Comparison of ENCODE assay signal across 16 mouse cellular contexts in the genomic region with DNA sequence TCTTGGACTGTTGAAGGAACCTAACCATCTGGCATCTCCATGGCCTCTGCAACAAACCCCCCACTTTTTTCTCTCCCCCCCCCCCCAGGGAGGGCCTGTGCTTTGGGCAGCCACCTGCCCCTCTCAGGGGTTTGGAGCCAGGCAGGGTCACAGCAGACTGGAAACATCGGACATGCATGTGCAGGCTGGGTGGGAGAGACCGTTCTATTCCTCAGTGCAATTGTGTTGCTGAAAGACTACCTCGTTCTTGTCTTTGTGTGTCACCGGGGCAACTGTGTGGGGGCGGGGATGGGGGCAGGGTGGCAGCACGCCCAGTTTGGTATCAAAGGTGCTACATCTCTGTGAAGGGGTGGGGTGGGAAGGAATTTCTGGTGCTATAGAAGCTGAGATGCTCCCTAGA. TPM values are rescaled to one million over a fixed set of nuclear protein-coding genes. Genes with fewer than 3 reads are reported as not detected.
DNase-seq lines count a peak whose midpoint lies in the region; ATAC-seq and TF ChIP-seq lines count a peak whose summit lies in the region.
"Had no signal": no experiment of that assay in that cellular context is flagged by ENCODE, and none has a peak within 500 bp of the region (broad histone marks: within the 10 kb centered on the region; RNA-seq: fewer than 3 reads in every experiment).

No protein-coding gene starts in this region.

- no peak for TF ChIP-seq POLR2A in brain, embryonic 14.5 days (IDR thresholded peaks at IDR 0.05; ENCODE audit: borderline replicate concordance, extremely low read depth, insufficient read depth, insufficient read length, poor library complexity, severe bottlenecking)

- H3K27me3 ChIP-seq in kidney, embryonic 14.5 days (ENCODE audit: control insufficient read depth, insufficient read depth, low read length), result no peaks in the 10 kb centered on the region
- H3K27me3 ChIP-seq in forebrain, postnatal 0 days (ENCODE audit: insufficient read depth, low read length), result no peaks in the 10 kb centered on the region
- H3K27me3 ChIP-seq in midbrain, embryonic 16.5 days (ENCODE audit: control insufficient read depth, insufficient read depth, low read depth, low read length), result no peaks in the 10 kb centered on the region
- H3K27me3 ChIP-seq: hindbrain, embryonic 15.5 days had no signal

- ATAC-seq in kidney, embryonic 14.5 days (ENCODE audit: low FRiP score, low TSS enrichment), result no peak
- 0 out of 2 replicates have a peak, but pooled peaks have one; percentile 29 for ATAC-seq in forebrain, postnatal 0 days
- ATAC-seq in midbrain, embryonic 16.5 days, result no peak
- no peak for ATAC-seq in inflammation-experienced regulatory T-cells, adult 6 months

- H3K4me2 ChIP-seq in kidney, embryonic 14.5 days (replicated peaks; ENCODE audit: low read depth, low read length), result no peak overlapping the region
- no peak overlapping the region for H3K4me2 ChIP-seq in forebrain, postnatal 0 days (ENCODE audit: low read depth)
- no peak overlapping the region for H3K4me2 ChIP-seq in midbrain, embryonic 16.5 days (ENCODE audit: low read length)
- H3K4me2 ChIP-seq: hindbrain, embryonic 15.5 days had no signal

- no peak for TF ChIP-seq CTCF in brain, embryonic 14.5 days (IDR thresholded peaks at IDR 0.05; ENCODE audit: borderline replicate concordance, extremely low read depth, insufficient read depth, insufficient read length)
- no peak for TF ChIP-seq CTCF in forebrain, postnatal 0 days (IDR thresholded peaks at IDR 0.05; ENCODE audit: low read depth)

- 0 out of 2 replicates have a peak overlapping the region, but pooled peaks have one; percentile 3 for H3K27ac ChIP-seq in kidney, embryonic 14.5 days (ENCODE audit: low read depth, low read length)
- H3K27ac ChIP-seq in forebrain, postnatal 0 days (ENCODE audit: low read depth, low read length), result no peak overlapping the region
- 0 out of 2 replicates have a peak overlapping the region, but pooled peaks have one; percentile 11 for H3K27ac ChIP-seq in midbrain, embryonic 16.5 days (ENCODE audit: low read length)
- H3K27ac ChIP-seq: hindbrain, embryonic 15.5 days; liver, embryonic 14.5 days had no signal

- H3K4me3 ChIP-seq in kidney, embryonic 14.5 days (ENCODE audit: low read length), result no peak overlapping the region
- no peak overlapping the region for H3K4me3 ChIP-seq in forebrain, postnatal 0 days (ENCODE audit: low read depth, low read length)
- H3K4me3 ChIP-seq in midbrain, embryonic 16.5 days (ENCODE audit: low read depth, low read length), result no peak overlapping the region
- H3K4me3 ChIP-seq: hindbrain, embryonic 15.5 days had no signal

- no peak for DNase-seq in kidney, adult 9 months
- DNase-seq in brain, embryonic 14.5 days (ENCODE audit: low read depth), result peak; percentile 88
- no peak for DNase-seq in forebrain, postnatal 0 days
- DNase-seq in layer of hippocampus, adult 9-11 months, result no peak
- DNase-seq in kidney, adult 11 months, result no peak
- DNase-seq: adrenal gland, adult 8-10 months; cerebellum, postnatal 36 days; gastrocnemius, postnatal 14 days had no signal

- H3K9ac ChIP-seq in kidney, embryonic 14.5 days (ENCODE audit: low read depth, low read length), result no peak overlapping the region
- H3K9ac ChIP-seq in forebrain, postnatal 0 days, result no peak overlapping the region
- H3K9ac ChIP-seq in midbrain, embryonic 16.5 days (ENCODE audit: low read depth, low read length), result no peak overlapping the region
- H3K9ac ChIP-seq: hindbrain, embryonic 15.5 days; liver, embryonic 14.5 days had no signal

- no peaks in the 10 kb centered on the region for H3K4me1 ChIP-seq in kidney, embryonic 14.5 days (ENCODE audit: control insufficient read depth, insufficient read depth, low read length)
- H3K4me1 ChIP-seq in forebrain, postnatal 0 days (ENCODE audit: insufficient read depth), result no peaks in the 10 kb centered on the region
- H3K4me1 ChIP-seq in midbrain, embryonic 16.5 days (ENCODE audit: control insufficient read depth, insufficient read depth, low read length), result peaks cover 3% of the 10 kb centered on the region; the same call in 1 of the 2 replicates

- peaks cover 42% of the 10 kb centered on the region for H3K36me3 ChIP-seq in kidney, embryonic 14.5 days (ENCODE audit: control insufficient read depth, insufficient read depth, low read length)
- H3K36me3 ChIP-seq in forebrain, postnatal 0 days (ENCODE audit: insufficient read depth), result no peaks in the 10 kb centered on the region
- no peaks in the 10 kb centered on the region for H3K36me3 ChIP-seq in midbrain, embryonic 16.5 days (ENCODE audit: control insufficient read depth, insufficient read depth, low read length)
- H3K36me3 ChIP-seq: hindbrain, embryonic 15.5 days had no signal

- WGBS in kidney, embryonic 14.5 days, result 10% methylated on average over 6 of the region's 6 CpGs
- 5% methylated on average over 6 of the region's 6 CpGs for WGBS in forebrain, postnatal 0 days
- 2% methylated on average over 6 of the region's 6 CpGs for WGBS in midbrain, embryonic 16.5 days

- no peaks in the 10 kb centered on the region for H3K9me3 ChIP-seq in kidney, embryonic 14.5 days (ENCODE audit: control insufficient read depth, low read length)
- no peaks in the 10 kb centered on the region for H3K9me3 ChIP-seq in forebrain, postnatal 0 days (ENCODE audit: low read length)
- H3K9me3 ChIP-seq in midbrain, embryonic 16.5 days (replicated peaks; ENCODE audit: control insufficient read depth, low read length, poor library complexity, severe bottlenecking), result no peaks in the 10 kb centered on the region
- H3K9me3 ChIP-seq: hindbrain, embryonic 15.5 days had no signal

RNA-seq across cellular contexts. Expression of gene Hils1, which starts 15.2 kb away (rescaled TPM):
- not detected in 2 replicates for polyA plus RNA-seq in kidney, embryonic 14.5 days (2014; fragmentation: Nextera tagmentation; extraction: Ambion mirVana)
- polyA plus RNA-seq in brain, embryonic 14.5 days (2012; rRNA removed), result 0.09 TPM in 1 of 2 replicates, not detected in the other
- total RNA-seq in forebrain, postnatal 0 days (2014; rRNA removed), result not detected in 2 replicates
- not detected in 2 replicates for polyA plus RNA-seq in forebrain, postnatal 0 days (2015; fragmentation: Nextera tagmentation; extraction: Ambion mirVana)
- not detected in 2 replicates for polyA plus RNA-seq in midbrain, embryonic 16.5 days (2015; fragmentation: Nextera tagmentation; extraction: Ambion mirVana)
- polyA plus RNA-seq in inflammation-experienced regulatory T-cells, adult 6 months (2017; shearing (Covaris generic)), result not detected
- total RNA-seq: adrenal gland, adult 8-10 months; gastrocnemius, postnatal 14 days; layer of hippocampus, adult 8-10 months; megakaryocyte-erythroid progenitor cell, adult 5-6 weeks had no signal
- polyA plus RNA-seq: hindbrain, embryonic 15.5 days; liver, embryonic 14.5 days; thymus, postnatal 0 days had no signal

RNA-seq across cellular contexts. Expression of gene Col1a1, which starts 16.1 kb away (rescaled TPM):
- 248 and 380 TPM in 2 replicates for polyA plus RNA-seq in kidney, embryonic 14.5 days (2014; fragmentation: Nextera tagmentation; extraction: Ambion mirVana)
- 44.1 and 192 TPM in 2 replicates for polyA plus RNA-seq in brain, embryonic 14.5 days (2012; rRNA removed)
- total RNA-seq in forebrain, postnatal 0 days (2014; rRNA removed), result 26.5 and 177 TPM in 2 replicates
- 33.2 and 43.3 TPM in 2 replicates for polyA plus RNA-seq in forebrain, postnatal 0 days (2015; fragmentation: Nextera tagmentation; extraction: Ambion mirVana)
- polyA plus RNA-seq in midbrain, embryonic 16.5 days (2015; fragmentation: Nextera tagmentation; extraction: Ambion mirVana), result 58.1 and 84.6 TPM in 2 replicates
- under 1 TPM; 0.13 to 0.62 (median 0.15) TPM for polyA plus RNA-seq in inflammation-experienced regulatory T-cells, adult 6 months (2017; shearing (Covaris generic))
- total RNA-seq: megakaryocyte-erythroid progenitor cell, adult 5-6 weeks had no signal

RNA-seq across cellular contexts. Expression of gene Sgca, which starts 24.0 kb away (rescaled TPM):
- 0.24 TPM in 1 of 2 replicates, not detected in the other for polyA plus RNA-seq in kidney, embryonic 14.5 days (2014; fragmentation: Nextera tagmentation; extraction: Ambion mirVana)
- 0.25 and 0.73 TPM in 2 replicates for polyA plus RNA-seq in brain, embryonic 14.5 days (2012; rRNA removed)
- total RNA-seq in forebrain, postnatal 0 days (2014; rRNA removed), result 0.15 TPM in 1 of 2 replicates, not detected in the other
- polyA plus RNA-seq in forebrain, postnatal 0 days (2015; fragmentation: Nextera tagmentation; extraction: Ambion mirVana), result 0.09 and 0.13 TPM in 2 replicates
- 0.20 TPM in 1 of 2 replicates, not detected in the other for polyA plus RNA-seq in midbrain, embryonic 16.5 days (2015; fragmentation: Nextera tagmentation; extraction: Ambion mirVana)
- not detected for polyA plus RNA-seq in inflammation-experienced regulatory T-cells, adult 6 months (2017; shearing (Covaris generic))
- total RNA-seq: adrenal gland, adult 8-10 months; megakaryocyte-erythroid progenitor cell, adult 5-6 weeks had no signal
- polyA plus RNA-seq: liver, embryonic 14.5 days had no signal

RNA-seq across cellular contexts. Expression of gene Ppp1r9b, which starts 38.7 kb away (rescaled TPM):
- 12.0 and 14.6 TPM in 2 replicates for polyA plus RNA-seq in kidney, embryonic 14.5 days (2014; fragmentation: Nextera tagmentation; extraction: Ambion mirVana)
- polyA plus RNA-seq in brain, embryonic 14.5 days (2012; rRNA removed), result 37.9 and 81.2 TPM in 2 replicates
- 184 and 202 TPM in 2 replicates for total RNA-seq in forebrain, postnatal 0 days (2014; rRNA removed)
- 22.3 and 24.9 TPM in 2 replicates for polyA plus RNA-seq in forebrain, postnatal 0 days (2015; fragmentation: Nextera tagmentation; extraction: Ambion mirVana)
- polyA plus RNA-seq in midbrain, embryonic 16.5 days (2015; fragmentation: Nextera tagmentation; extraction: Ambion mirVana), result 18.4 and 19.4 TPM in 2 replicates
- polyA plus RNA-seq in inflammation-experienced regulatory T-cells, adult 6 months (2017; shearing (Covaris generic)), result 10 to 100 TPM; 19.1 to 24.8 (median 24.8) TPM

RNA-seq across cellular contexts. Expression of gene Samd14, which starts 57.5 kb away (rescaled TPM):
- polyA plus RNA-seq in kidney, embryonic 14.5 days (2014; fragmentation: Nextera tagmentation; extraction: Ambion mirVana), result 14.7 and 18.3 TPM in 2 replicates
- polyA plus RNA-seq in brain, embryonic 14.5 days (2012; rRNA removed), result 141 and 186 TPM in 2 replicates
- 145 and 150 TPM in 2 replicates for total RNA-seq in forebrain, postnatal 0 days (2014; rRNA removed)
- polyA plus RNA-seq in forebrain, postnatal 0 days (2015; fragmentation: Nextera tagmentation; extraction: Ambion mirVana), result 113 and 130 TPM in 2 replicates
- 164 and 171 TPM in 2 replicates for polyA plus RNA-seq in midbrain, embryonic 16.5 days (2015; fragmentation: Nextera tagmentation; extraction: Ambion mirVana)
- polyA plus RNA-seq in inflammation-experienced regulatory T-cells, adult 6 months (2017; shearing (Covaris generic)), result under 1 TPM; 0.18 to 0.61 (median 0.46) TPM

Comparison
In these comparisons a context has a peak if more than half of its experiments do, and no peak if none do; other contexts are left out.
1. RNA of gene Col1a1, which starts 16.1 kb away (polyA plus RNA-seq): 248 to 380 TPM in kidney, embryonic 14.5 days, 44.1 to 192 TPM in brain, embryonic 14.5 days, 58.1 to 84.6 TPM in midbrain, embryonic 16.5 days and 33.2 to 43.3 TPM in forebrain, postnatal 0 days; 0.13 to 0.62 TPM in inflammation-experienced regulatory T-cells, adult 6 months; every median in the first group is over 10 times any median in the second.